Mouse (Mus musculus) MEL (cell line): ENCODE results near the gene Tbxas1. TPM values are rescaled to one million over a fixed set of nuclear protein-coding genes. Genes with fewer than 3 reads are reported as not detected.

Source experiments
- DNase-seq: peaks from one replicate; pipeline ENCODE4 v3.0.0; 2011; ENCODE audit warnings: low read depth, low spot score
- H3K27ac ChIP-seq: 2 replicates; pipeline ENCODE4 v1.5.1; 2012; ENCODE audit warnings: low read depth, mild to moderate bottlenecking, control low read depth, low read length, moderate library complexity; ENCODE audit not compliant: control insufficient read depth
- H3K27me3 ChIP-seq, 2 experiments: fragments of 150-350 bp in 1 of 2; sonication (generic) in 1 of 2; 2 replicates each; pipeline ENCODE4 v1.6.1; 2012; ENCODE audit warnings: low read length in 2 of 2, mild to moderate bottlenecking in 2 of 2, improper control_type of control experiment in 1 of 2, moderate library complexity in 1 of 2; ENCODE audit not compliant: insufficient read depth in 2 of 2, control insufficient read depth in 1 of 2
- H3K36me3 ChIP-seq, 2 experiments: 2 replicates each; pipeline ENCODE4 v1.6.1; 2012 to 2014; ENCODE audit warnings: low read length in 2 of 2, improper control_type of control experiment in 1 of 2, inconsistent platforms in 1 of 2, mild to moderate bottlenecking in 1 of 2; ENCODE audit not compliant: insufficient read depth in 2 of 2, control insufficient read depth in 1 of 2
- H3K4me1 ChIP-seq, 2 experiments: fragments of 150-350 bp in 1 of 2; sonication (generic) in 1 of 2; 2 replicates each; pipeline ENCODE4 v1.6.1; 2012; ENCODE audit warnings: low read length in 2 of 2, improper control_type of control experiment in 1 of 2, mild to moderate bottlenecking in 1 of 2; ENCODE audit not compliant: insufficient read depth in 2 of 2, control insufficient read depth in 1 of 2
- H3K4me3 ChIP-seq, 2 experiments: fragments of 150-350 bp in 1 of 2; sonication (generic) in 1 of 2; 2 replicates each; pipeline ENCODE4 v1.5.1; 2012; ENCODE audit warnings: low read depth in 2 of 2, low read length in 2 of 2, mild to moderate bottlenecking in 2 of 2, moderate library complexity in 2 of 2, control low read depth in 1 of 2, improper control_type of control experiment in 1 of 2; ENCODE audit not compliant: control insufficient read depth in 1 of 2, insufficient read depth in 1 of 2
- H3K79me2 ChIP-seq: 2 replicates; pipeline ENCODE4 v1.6.1; 2012; ENCODE audit warnings: mild to moderate bottlenecking, low read length, moderate library complexity; ENCODE audit not compliant: control insufficient read depth, poor library complexity, insufficient read depth
- H3K9ac ChIP-seq: 2 replicates; pipeline ENCODE4 v1.6.1; 2012; ENCODE audit warnings: low read depth, mild to moderate bottlenecking, control low read depth, low read length, moderate library complexity; ENCODE audit not compliant: control insufficient read depth, poor library complexity, severe bottlenecking
- H3K9me3 ChIP-seq: fragments of 150-350 bp; sonication (generic); replicated peaks from 2 replicates; pipeline ENCODE4 v1.6.1; 2012; ENCODE audit warnings: mild to moderate bottlenecking, low read length, improper control_type of control experiment, moderate library complexity; ENCODE audit not compliant: insufficient read depth
- BHLHE40 ChIP-seq: IDR thresholded peaks from 2 replicates; pipeline ENCODE4 v1.6.1; 2012; ENCODE audit warnings: low read depth, mild to moderate bottlenecking, inconsistent platforms, low read length, improper control_type of control experiment, borderline replicate concordance
- CHD1 ChIP-seq: IDR thresholded peaks from 2 replicates; pipeline ENCODE4 v1.6.1; 2012; ENCODE audit warnings: low read depth, mild to moderate bottlenecking, inconsistent platforms, low read length, improper control_type of control experiment
- CTCF ChIP-seq, 3 experiments: IDR thresholded peaks in 2 of 3; conservative IDR thresholded peaks in 1 of 3; 2 replicates each; pipeline ENCODE4 v1.5.1; 2011 to 2012; ENCODE audit warnings: low read length in 3 of 3, low read depth in 2 of 3, mild to moderate bottlenecking in 2 of 3, improper control_type of control experiment in 1 of 3, inconsistent platforms in 1 of 3, mixed read lengths in 1 of 3, moderate library complexity in 1 of 3; ENCODE audit not compliant: control insufficient read depth in 1 of 3, insufficient read depth in 1 of 3, poor library complexity in 1 of 3, severe bottlenecking in 1 of 3
- E2F4 ChIP-seq: IDR thresholded peaks from 2 replicates; pipeline ENCODE4 v1.6.1; 2011; ENCODE audit warnings: low read depth, low read length, improper control_type of control experiment, borderline replicate concordance
- EP300 ChIP-seq, 2 experiments: IDR thresholded peaks; 2 replicates each; pipeline ENCODE4 v1.6.1; 2011; ENCODE audit warnings: improper control_type of control experiment in 2 of 2, low read length in 2 of 2, low read depth in 1 of 2, mild to moderate bottlenecking in 1 of 2
- ETS1 ChIP-seq: IDR thresholded peaks from 2 replicates; pipeline ENCODE4 v1.6.1; 2012; ENCODE audit warnings: low read depth, mild to moderate bottlenecking, inconsistent platforms, low read length, improper control_type of control experiment, moderate library complexity
- GABPA ChIP-seq: IDR thresholded peaks from 2 replicates; pipeline ENCODE4 v1.6.1; 2012; ENCODE audit warnings: low read depth, mild to moderate bottlenecking, inconsistent platforms, low read length, improper control_type of control experiment, moderate library complexity
- GATA1 ChIP-seq: IDR thresholded peaks from 2 replicates; pipeline ENCODE4 v1.6.1; 2011; ENCODE audit warnings: low read depth, low read length, improper control_type of control experiment
- HCFC1 ChIP-seq: IDR thresholded peaks from 2 replicates; pipeline ENCODE4 v1.6.1; 2012; ENCODE audit warnings: low read depth, mild to moderate bottlenecking, inconsistent platforms, low read length, improper control_type of control experiment, moderate library complexity
- JUND ChIP-seq: IDR thresholded peaks from 2 replicates; pipeline ENCODE4 v1.6.1; 2011; ENCODE audit warnings: low read depth, mild to moderate bottlenecking, improper control_type of control experiment, low read length
- KAT2A ChIP-seq: conservative IDR thresholded peaks from 2 replicates; pipeline ENCODE4 v1.6.1; 2012; ENCODE audit warnings: low read depth, low read length, improper control_type of control experiment, inconsistent platforms
- MAZ ChIP-seq: IDR thresholded peaks from 2 replicates; pipeline ENCODE4 v1.6.1; 2012; ENCODE audit warnings: low read depth, mild to moderate bottlenecking, inconsistent platforms, low read length, improper control_type of control experiment
- MYB ChIP-seq: IDR thresholded peaks from 2 replicates; pipeline ENCODE4 v1.6.1; 2011; ENCODE audit warnings: mild to moderate bottlenecking, low read depth, low read length, improper control_type of control experiment
- POLR2A ChIP-seq, 2 experiments: IDR thresholded peaks; 2 replicates each; pipeline ENCODE4 v1.6.1; 2011 to 2012; ENCODE audit warnings: low read length in 2 of 2, mild to moderate bottlenecking in 2 of 2, control low read depth in 1 of 2, improper control_type of control experiment in 1 of 2, low read depth in 1 of 2, moderate library complexity in 1 of 2; ENCODE audit not compliant: control insufficient read depth in 1 of 2, insufficient read depth in 1 of 2, poor library complexity in 1 of 2
- POLR2AphosphoS2 ChIP-seq: IDR thresholded peaks from 2 replicates; pipeline ENCODE4 v1.6.1; 2011; ENCODE audit warnings: low read length, improper control_type of control experiment
- RAD21 ChIP-seq: IDR thresholded peaks from 2 replicates; pipeline ENCODE4 v1.6.1; 2011; ENCODE audit warnings: mild to moderate bottlenecking, low read depth, low read length, improper control_type of control experiment
- TBP ChIP-seq: IDR thresholded peaks from 2 replicates; pipeline ENCODE4 v1.8.0; 2011; ENCODE audit warnings: low read depth, low read length, improper control_type of control experiment
- UBTF ChIP-seq: IDR thresholded peaks from 2 replicates; pipeline ENCODE4 v1.6.1; 2012; ENCODE audit warnings: low read depth, mild to moderate bottlenecking, inconsistent platforms, low read length, improper control_type of control experiment, moderate library complexity, borderline replicate concordance; ENCODE audit not compliant: insufficient read depth
- USF1 ChIP-seq: IDR thresholded peaks from 2 replicates; pipeline ENCODE4 v1.6.1; 2014; ENCODE audit warnings: low read depth, mild to moderate bottlenecking, inconsistent platforms, low read length, improper control_type of control experiment, moderate library complexity
- USF2 ChIP-seq, 2 experiments: IDR thresholded peaks; 2 replicates each; pipeline ENCODE4 v1.6.1; 2011 to 2012; ENCODE audit warnings: improper control_type of control experiment in 2 of 2, low read length in 2 of 2, borderline replicate concordance in 1 of 2, inconsistent platforms in 1 of 2, low read depth in 1 of 2, mild to moderate bottlenecking in 1 of 2; ENCODE audit not compliant: insufficient read depth in 1 of 2
- ZNF384 ChIP-seq: IDR thresholded peaks from 2 replicates; pipeline ENCODE4 v1.6.1; 2012; ENCODE audit warnings: low read depth, mild to moderate bottlenecking, inconsistent platforms, low read length, improper control_type of control experiment
- polyA plus RNA-seq, 2 experiments: library from polyadenylated mRNA; stranded (reverse) in 1 of 2; unstranded in 1 of 2; fragments of >175 nt in 1 of 2; fragments of >200 nt in 1 of 2; gene quantifications; 2 replicates each; pipeline versions ENCODE4 v1.2.1 to v1.2.4; 2012; ENCODE audit warnings: low replicate concordance in 2 of 2, low read depth in 1 of 2; ENCODE audit not compliant: insufficient read length in 2 of 2, insufficient read depth in 1 of 2, missing spikeins in 1 of 2
- total RNA-seq: library from RNA; depleted of rRNA; stranded (reverse); fragments of 300-350 nt; gene quantifications from 2 replicates; pipeline ENCODE4 v1.2.3, GENCODE M21; 2012

The Tbxas1 gene
- total and polyA plus RNA-seq, 3 experiments = 0.54 to 2.7 TPM; not detected in 1

DNA sequence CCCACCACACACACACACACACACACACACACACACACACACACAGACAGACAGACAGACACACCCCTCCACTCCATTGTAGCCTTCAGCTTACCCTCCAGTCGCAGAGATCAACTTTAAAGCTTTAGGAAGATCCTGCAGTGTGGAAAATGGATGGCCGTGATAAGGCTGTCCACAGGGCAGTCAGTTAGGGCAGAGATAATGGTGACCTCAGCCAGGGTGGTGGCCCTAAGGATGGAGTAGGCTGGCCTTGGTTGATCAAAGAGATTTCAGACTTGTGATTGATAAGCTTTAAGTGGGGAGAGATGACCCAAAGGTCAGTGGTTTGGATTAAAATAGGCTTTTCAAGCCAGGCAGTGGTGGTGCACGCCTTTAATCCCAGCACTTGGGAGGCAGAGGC is 120.6 kb downstream of the Tbxas1 start:
- Histone ChIP-seq H3K36me3 (peaks cover 0 to 3% of the 10 kb centered on the region in 2 experiments; a peak in 1 of 4 replicates), H3K9ac (no peak overlapping the region), H3K4me1 (peaks cover 0 to 3% of the 10 kb centered on the region in 2 experiments; a peak in 3 of 4 replicates), H3K4me3 (no peak overlapping the region), H3K79me2 (no peaks in the 10 kb centered on the region), H3K27me3 (no peaks in the 10 kb centered on the region), H3K27ac (no peak overlapping the region), H3K9me3 (no peaks in the 10 kb centered on the region)
- TF ChIP-seq POLR2A (IDR thresholded peaks at IDR 0.05; ENCODE audit: control insufficient read depth in 1 of 2, insufficient read depth in 1 of 2, low read depth in 1 of 2, low read length in 2 of 2, poor library complexity in 1 of 2) = no peak
- TF ChIP-seq E2F4 = no peak
- no peak for TF ChIP-seq USF1
- TF ChIP-seq POLR2AphosphoS2 = no peak
- no peak for TF ChIP-seq JUND
- no peak for TF ChIP-seq CTCF (IDR thresholded peaks at IDR 0.05 in 2 of 3, conservative IDR thresholded peaks at IDR 0.05 in 1 of 3; ENCODE audit: control insufficient read depth in 1 of 3, insufficient read depth in 1 of 3, low read depth in 2 of 3, low read length in 3 of 3, poor library complexity in 1 of 3, severe bottlenecking in 1 of 3)
- TF ChIP-seq HCFC1 = no peak
- no peak for TF ChIP-seq MYB
- TF ChIP-seq MAZ = no peak
- no peak for TF ChIP-seq KAT2A
- no peak for TF ChIP-seq EP300 (IDR thresholded peaks at IDR 0.05; ENCODE audit: low read depth in 1 of 2, low read length in 2 of 2)
- DNase-seq = no peak

DNA sequence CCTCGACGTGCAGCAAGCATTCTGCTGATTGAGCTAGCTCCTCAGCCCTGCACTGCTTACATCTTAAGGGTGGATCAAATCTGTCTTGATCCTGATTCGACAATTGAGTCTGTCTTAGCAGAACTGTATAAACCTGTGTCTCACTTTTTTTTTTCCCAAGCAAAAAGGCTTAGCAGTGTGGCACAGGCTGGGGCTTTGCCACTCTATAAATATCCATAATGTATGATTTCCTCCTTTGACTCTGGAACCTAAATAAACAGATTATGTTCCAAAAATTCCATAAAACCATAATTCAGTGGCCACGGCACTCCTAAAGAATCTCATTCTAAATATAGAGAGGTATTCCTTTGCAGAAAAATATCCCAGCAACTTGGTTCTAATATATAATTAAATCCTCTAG is 122.6 kb downstream of the Tbxas1 start:
- H3K79me2 ChIP-seq = no peaks in the 10 kb centered on the region
- H3K9ac ChIP-seq = no peak overlapping the region
- H3K4me3 ChIP-seq = no peak overlapping the region
- DNase-seq = no peak
- no peaks in the 10 kb centered on the region for H3K4me1 ChIP-seq
- TF ChIP-seq MAZ (no peak), UBTF (no peak), ETS1 (no peak), ZNF384 (no peak), POLR2AphosphoS2 (no peak), CHD1 (no peak), USF1 (no peak), RAD21 (no peak), GATA1 (no peak), GABPA (no peak), USF2 (IDR thresholded peaks at IDR 0.05; ENCODE audit: borderline replicate concordance in 1 of 2, insufficient read depth in 1 of 2, low read depth in 1 of 2, low read length in 2 of 2) (no peak), JUND (no peak), BHLHE40 (no peak), TBP (no peak), EP300 (IDR thresholded peaks at IDR 0.05; ENCODE audit: low read depth in 1 of 2, low read length in 2 of 2) (no peak)
- no peaks in the 10 kb centered on the region for H3K36me3 ChIP-seq
- H3K9me3 ChIP-seq = no peaks in the 10 kb centered on the region
- H3K27ac ChIP-seq = no peak overlapping the region
- H3K27me3 ChIP-seq = no peaks in the 10 kb centered on the region
